Mouse (Mus musculus) right cerebral cortex, adult 2 months (tissue): ENCODE results near the gene Dio1.

Source experiments
- DNase-seq, 2 experiments: peaks; one replicate each; pipeline ENCODE4 v3.0.0; 2021 to 2022; ENCODE audit warnings: low spot score in 2 of 2

Gene Dio1

DNA sequence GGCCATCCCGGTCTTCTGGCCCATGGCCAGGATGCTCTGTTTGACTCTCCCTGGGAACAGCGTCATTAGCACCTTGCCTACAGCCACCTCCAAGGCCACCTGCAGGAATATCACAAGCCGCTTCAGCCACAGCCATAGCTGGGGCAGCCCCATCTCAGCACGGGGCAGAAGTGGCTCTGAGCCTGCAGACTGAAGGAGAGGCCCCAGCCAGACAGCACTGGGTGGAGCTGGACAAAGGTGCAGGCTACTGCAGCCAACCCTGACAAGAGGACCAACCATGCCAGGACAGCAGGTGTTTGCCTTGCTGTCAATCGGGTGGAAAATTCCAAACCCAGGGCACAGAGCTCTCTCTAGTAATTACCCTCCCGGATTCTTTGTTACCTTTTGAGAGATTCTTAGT lies at the start of gene Dio1:
TSS of gene Dio1 (minus strand) at position 204 of the 400 bp plus-strand sequence.
- DNase-seq = no peak

GRCm38 (mm10) chr4:107354543-107354942 lies 47.6 kb upstream of the Dio1 start:
- no peak for DNase-seq

- DNase-seq = no peak
Observed at GRCm38 (mm10) chr4:107354126-107354525, 47.2 kb upstream of the Dio1 start.

DNA sequence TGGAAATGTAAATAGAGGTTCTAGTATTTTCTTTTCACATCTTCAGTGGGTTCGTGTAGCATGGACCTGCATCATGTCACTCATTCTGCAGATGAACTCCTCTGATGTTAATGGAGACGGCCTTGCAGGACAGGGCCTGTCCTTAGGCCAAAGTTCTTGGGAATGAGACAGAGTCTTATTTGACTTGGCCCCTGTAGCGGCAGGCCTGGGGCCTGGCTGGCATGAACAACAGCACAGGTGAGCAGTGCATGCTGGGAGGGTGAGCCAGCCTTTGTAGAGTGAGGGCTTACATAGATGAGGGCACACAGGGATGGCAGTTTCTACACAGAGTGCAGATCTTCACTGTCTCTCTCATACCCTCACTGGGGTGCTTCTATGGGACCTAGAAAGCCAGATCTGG lies 46.6 kb upstream of the Dio1 start:
- no peak for DNase-seq

GRCm38 (mm10) chr4:107351368-107351767 lies 44.4 kb upstream of the Dio1 start:
- DNase-seq = no peak

DNA sequence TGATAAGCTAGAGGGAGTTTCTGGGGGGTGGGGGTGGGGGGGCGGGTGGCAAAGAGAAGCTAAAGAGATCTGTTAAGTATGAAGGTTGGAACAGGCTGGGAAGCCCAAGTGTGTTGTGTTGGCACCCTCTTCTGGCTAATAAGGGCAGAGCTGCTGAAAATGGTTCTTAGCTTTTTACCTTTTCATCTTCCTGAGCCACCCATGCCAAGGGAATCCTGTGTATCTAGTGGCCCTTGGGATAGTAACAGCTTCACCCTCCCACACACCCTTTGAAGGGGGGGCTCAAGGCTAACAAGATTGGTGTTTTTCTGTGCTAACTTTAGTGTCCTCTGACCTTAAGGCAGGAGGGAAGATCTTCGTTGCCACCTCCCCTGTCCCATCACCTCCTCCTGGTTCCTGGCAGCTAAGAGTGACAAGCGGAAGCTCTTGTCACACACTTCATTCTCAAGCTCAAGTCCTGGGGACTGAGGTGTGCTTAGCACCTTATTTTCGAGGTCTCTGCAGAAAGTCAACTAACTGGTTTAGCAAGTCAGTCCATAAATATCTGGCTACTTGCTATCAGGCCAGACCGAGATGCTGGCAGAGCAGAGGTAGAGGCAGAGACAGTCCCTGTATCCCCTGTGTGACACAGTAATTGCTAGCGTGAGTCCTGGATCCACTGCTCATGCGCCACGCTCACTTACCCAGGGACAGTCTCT lies 42.5 kb upstream of the Dio1 start:
- DNase-seq = peak; percentile 53 to 57

GRCm38 (mm10) chr4:107348529-107349310 lies 41.8 kb upstream of the Dio1 start:
- DNase-seq = no peak

DNA sequence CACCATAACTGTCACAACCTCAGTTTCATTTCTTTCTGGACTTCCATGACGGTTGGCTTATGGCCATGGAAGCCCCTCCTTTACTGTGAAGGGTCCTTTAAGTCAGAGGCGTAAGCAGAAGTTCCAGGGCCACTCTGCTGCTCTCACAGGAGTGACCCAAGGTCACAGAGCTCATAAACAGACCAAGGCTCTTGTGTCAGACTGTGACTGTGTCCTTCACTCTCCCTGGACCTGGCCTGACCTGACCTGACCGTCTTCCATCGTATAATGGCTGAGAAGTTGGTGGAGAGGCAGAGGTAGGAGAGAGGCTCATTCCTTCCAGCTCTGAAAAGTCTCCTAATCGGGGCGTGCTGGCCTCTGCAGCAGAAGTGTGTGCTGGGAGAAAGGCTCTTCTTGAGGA lies 40.3 kb upstream of the Dio1 start:
- no peak for DNase-seq

GRCm38 (mm10) chr4:107344612-107345011 lies 37.6 kb upstream of the Dio1 start:
- peak; percentile 9 to 25 for DNase-seq

DNA sequence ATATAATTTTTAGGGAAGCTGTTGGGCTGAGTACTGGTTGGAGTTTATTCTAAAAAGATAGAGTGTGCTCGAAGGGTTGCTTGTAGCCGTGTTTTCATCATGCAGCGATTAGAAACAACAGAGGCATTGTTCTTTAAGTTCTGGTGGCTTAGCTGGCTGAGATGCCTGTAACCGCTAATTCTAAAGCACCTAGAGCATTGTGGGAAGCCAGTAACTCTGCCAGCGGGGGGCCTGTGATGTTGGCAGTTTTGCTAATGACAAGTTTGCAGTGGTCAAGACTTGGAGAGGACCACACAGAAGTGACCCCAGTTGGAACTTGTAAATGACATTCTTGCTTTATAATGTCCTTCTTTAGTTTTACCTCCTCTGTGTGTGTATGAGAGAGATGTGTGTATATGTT lies 34.4 kb upstream of the Dio1 start:
- no peak for DNase-seq

- no peak for DNase-seq
Observed at GRCm38 (mm10) chr4:107337455-107337854, 30.5 kb upstream of the Dio1 start.

- no peak for DNase-seq
Observed at GRCm38 (mm10) chr4:107336356-107336755, 29.4 kb upstream of the Dio1 start.

DNA sequence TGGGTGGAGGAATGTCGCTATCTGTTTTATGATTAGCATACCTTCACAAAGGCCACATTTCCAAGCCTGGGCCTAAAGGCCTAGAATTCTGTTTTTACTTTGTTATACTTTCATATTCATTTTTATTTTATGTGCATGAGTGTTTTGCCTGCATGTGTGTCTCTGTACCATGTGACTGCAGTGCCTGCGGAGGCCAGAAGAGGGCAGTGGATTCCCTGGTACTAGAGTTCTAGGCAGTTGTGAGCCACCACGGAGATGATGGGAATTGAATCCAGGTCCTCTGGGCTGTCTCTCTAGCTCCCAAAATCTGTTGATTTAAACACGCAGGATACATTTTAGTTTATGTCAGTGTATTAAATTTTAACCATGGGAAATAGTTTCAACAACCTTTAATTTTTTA lies 26.5 kb upstream of the Dio1 start:
- DNase-seq = no peak

DNA sequence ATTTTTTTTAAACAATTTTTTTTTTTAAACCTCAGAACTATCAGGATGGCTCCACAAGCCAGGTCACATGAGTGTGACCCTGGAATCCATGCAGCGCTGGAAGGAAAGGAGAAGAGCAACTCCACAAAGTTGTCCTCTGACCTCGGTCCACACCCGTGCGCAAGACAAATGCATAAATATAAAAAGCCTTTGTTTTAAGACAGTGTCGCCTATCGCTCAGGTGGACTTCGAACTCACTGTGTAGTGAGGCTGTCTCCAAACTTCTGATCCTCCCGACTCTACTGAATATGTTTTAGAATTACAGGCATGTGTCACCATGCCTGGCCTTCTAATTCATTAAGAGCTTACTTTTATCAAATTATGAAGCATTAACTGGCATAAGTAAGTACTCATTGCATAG lies 21.6 kb upstream of the Dio1 start:
- no peak for DNase-seq

GRCm38 (mm10) chr4:107323113-107323512 lies 16.1 kb upstream of the Dio1 start:
- no peak for DNase-seq

DNA sequence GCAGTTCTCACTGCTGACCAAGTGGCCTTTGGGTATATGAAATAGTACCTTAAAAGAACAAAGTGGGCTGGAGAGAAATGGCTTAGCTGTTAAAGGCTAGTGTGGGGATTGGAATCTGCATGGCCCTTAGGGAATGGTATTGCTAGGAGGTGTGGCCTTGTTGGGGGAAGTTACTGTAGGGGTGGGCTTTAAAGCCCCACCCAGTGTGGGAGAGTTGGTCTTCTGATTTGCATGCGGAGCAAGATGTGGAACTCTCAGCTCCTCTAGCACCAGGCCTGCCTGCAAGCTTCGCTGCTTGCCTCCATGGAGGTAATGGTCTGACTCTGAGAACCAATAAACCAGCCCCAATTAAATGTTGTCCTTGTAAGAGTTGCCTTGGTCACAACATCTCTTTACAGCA lies 14.1 kb upstream of the Dio1 start:
- DNase-seq = no peak

DNA sequence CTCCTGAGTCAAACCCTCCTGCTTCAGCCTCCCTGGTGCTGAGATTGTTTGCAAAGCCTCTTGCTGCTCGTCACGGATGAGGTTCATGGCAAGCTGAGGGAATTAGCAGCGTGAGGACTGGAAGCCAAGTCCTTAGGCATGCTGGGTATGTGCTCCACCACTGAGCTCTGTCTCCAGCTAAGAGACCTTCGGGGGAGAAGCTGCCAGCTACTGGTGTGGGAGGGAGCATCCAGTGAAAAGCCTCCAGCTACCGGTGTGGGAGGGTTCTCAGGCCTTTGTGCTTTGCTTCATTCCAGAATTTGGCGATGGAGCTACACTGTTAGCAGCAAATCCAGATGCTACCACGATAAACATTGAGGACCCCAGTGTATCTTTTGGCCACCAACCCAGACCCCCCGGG lies 11.7 kb upstream of the Dio1 start:
- DNase-seq = no peak

DNA sequence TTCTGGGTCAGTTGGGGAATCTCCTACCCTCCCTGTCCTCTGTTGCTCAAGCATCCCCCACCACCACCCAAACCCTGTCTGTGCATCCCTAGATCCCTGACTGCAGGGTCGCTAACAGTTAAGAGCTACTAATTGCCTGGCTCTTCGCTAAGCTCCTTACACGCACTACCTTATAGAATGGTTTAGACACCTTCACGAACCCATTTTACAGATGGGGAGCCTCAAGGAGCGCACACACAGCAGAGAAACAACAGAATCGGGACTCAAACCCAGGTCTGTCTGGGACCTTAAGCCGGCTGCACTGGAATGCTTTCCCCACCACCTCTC lies 7.5 kb upstream of the Dio1 start:
- DNase-seq = no peak

- DNase-seq = peak; percentile 87 to 88
Observed at GRCm38 (mm10) chr4:107313690-107314478, 6.9 kb upstream of the Dio1 start, which contains the start of gene Yipf1. Gene Yipf1, plus strand, starts transcription at chr4:107314363.

DNA sequence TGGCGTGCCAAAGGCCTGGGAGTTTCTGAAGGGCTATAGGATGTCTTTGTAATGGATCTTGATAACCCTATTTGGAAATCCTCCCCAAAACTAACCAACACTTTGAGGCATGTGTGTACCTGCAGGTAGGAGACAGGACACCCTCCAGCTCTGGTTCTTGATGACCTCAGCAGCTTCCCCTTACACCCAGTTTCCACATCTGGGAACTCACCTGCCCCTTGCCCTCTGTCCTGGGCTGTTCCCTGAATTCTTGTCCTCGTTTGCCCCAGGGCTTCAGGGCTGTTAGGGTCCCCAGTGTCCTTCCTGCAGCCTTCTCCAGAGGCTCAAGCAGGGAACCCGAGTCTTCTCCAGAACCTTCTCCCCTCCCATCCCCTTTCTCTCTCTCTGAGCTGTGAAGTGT lies 3.4 kb downstream of the Dio1 start:
- DNase-seq = no peak

GRCm38 (mm10) chr4:107302832-107303231 lies 4.1 kb downstream of the Dio1 start:
- DNase-seq = no peak

DNA sequence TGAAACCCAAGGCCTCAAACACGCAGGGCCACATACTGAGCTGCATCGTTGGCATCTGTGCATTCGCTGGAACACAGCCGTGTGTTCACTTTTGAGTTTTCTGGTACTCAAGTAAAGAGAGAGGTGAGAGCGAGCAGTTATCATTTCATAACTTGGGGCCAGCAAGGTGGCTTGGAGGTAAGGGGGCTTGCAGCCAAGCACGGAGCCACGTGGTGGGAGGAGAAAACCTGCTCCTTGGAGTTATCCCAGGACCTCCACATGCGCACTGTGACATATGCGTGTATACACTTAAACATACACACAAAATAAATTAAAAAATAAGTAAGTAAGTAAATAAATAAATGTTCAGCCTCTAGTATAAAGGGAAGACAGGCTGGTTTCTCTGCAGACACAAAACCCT lies 4.7 kb downstream of the Dio1 start:
- DNase-seq = no peak
